Mouse (Mus musculus): ENCODE results near the gene Kansl2. TPM values are rescaled to one million over a fixed set of nuclear protein-coding genes. Genes with fewer than 3 reads are reported as not detected.
"Not testable (repeated sequence)": the region's sequence is repeated elsewhere in the genome, so short reads cannot be mapped to it uniquely, and the experiment has no call there.

Gene Kansl2
- polyA plus RNA-seq, 1 experiment: 60.7 TPM

- Histone ChIP-seq H3K27ac (ENCODE audit: insufficient read depth, low read length) (no peak overlapping the region), H3K4me3 (replicated peaks; ENCODE audit: insufficient read depth, low read depth, low read length) (no peak overlapping the region), H3K27me3 (ENCODE audit: control insufficient read depth, insufficient read depth, low read length) (no peaks in the 10 kb centered on the region), H3K4me1 (ENCODE audit: control insufficient read depth, insufficient read depth, low read length) (peaks cover 9% of the 10 kb centered on the region; the same call in 1 of the 2 replicates)
- WGBS: 91% methylated on average over 8 of the region's 8 CpGs
- TF ChIP-seq CTCF (IDR thresholded peaks at IDR 0.05; ENCODE audit: borderline replicate concordance, insufficient read depth, low read depth, low read length) (no peak), POLR2A (IDR thresholded peaks at IDR 0.05; ENCODE audit: borderline replicate concordance, insufficient read depth, low read length) (no peak)
- no peak for DNase-seq
These were observed 19.9 kb downstream of the Kansl2 start for GRCm38 (mm10) chr15:98514146-98514545.

- H3K27me3 ChIP-seq (ENCODE audit: control insufficient read depth, insufficient read depth, low read length); H3K4me1 ChIP-seq (ENCODE audit: control insufficient read depth, insufficient read depth, low read length); H3K27ac ChIP-seq (ENCODE audit: insufficient read depth, low read length); DNase-seq; H3K4me3 ChIP-seq (replicated peaks; ENCODE audit: insufficient read depth, low read depth, low read length): not testable (repeated sequence)
- WGBS: 61% methylated on average over 3 of the region's 3 CpGs
These were observed 20.4 kb downstream of the Kansl2 start for GRCm38 (mm10) chr15:98513676-98514075.

- TF ChIP-seq POLR2A (IDR thresholded peaks at IDR 0.05; ENCODE audit: borderline replicate concordance, insufficient read depth, low read length) (no peak), CTCF (IDR thresholded peaks at IDR 0.05; ENCODE audit: borderline replicate concordance, insufficient read depth, low read depth, low read length) (no peak)
- Histone ChIP-seq H3K4me3 (replicated peaks; ENCODE audit: insufficient read depth, low read depth, low read length) (peak overlapping the region; percentile 15), H3K4me1 (ENCODE audit: control insufficient read depth, insufficient read depth, low read length) (peaks cover 9% of the 10 kb centered on the region; the same call in 1 of the 2 replicates), H3K27me3 (ENCODE audit: control insufficient read depth, insufficient read depth, low read length) (no peaks in the 10 kb centered on the region), H3K27ac (ENCODE audit: insufficient read depth, low read length) (peak overlapping the region; percentile 56)
- WGBS: 6% methylated on average over 17 of the region's 17 CpGs
- peak; percentile 72 to 84 for DNase-seq
These were observed 21.2 kb downstream of the Kansl2 start for GRCm38 (mm10) chr15:98512799-98513321.

- DNase-seq: peak in 1 of 2 experiments; percentile 41
- peaks cover 9% of the 10 kb centered on the region; the same call in 1 of the 2 replicates for H3K4me1 ChIP-seq (ENCODE audit: control insufficient read depth, insufficient read depth, low read length)
- no peaks in the 10 kb centered on the region for H3K27me3 ChIP-seq (ENCODE audit: control insufficient read depth, insufficient read depth, low read length)
- H3K27ac ChIP-seq (ENCODE audit: insufficient read depth, low read length): no peak overlapping the region
- 60% methylated on average over 8 of the region's 8 CpGs for WGBS
- TF ChIP-seq CTCF (IDR thresholded peaks at IDR 0.05; ENCODE audit: borderline replicate concordance, insufficient read depth, low read depth, low read length): no peak
- no peak overlapping the region for H3K4me3 ChIP-seq (replicated peaks; ENCODE audit: insufficient read depth, low read depth, low read length)
These were observed 21.8 kb downstream of the Kansl2 start for GRCm38 (mm10) chr15:98512232-98512631.

- H3K27ac ChIP-seq (ENCODE audit: insufficient read depth, low read length): no peak overlapping the region
- H3K4me1 ChIP-seq (ENCODE audit: control insufficient read depth, insufficient read depth, low read length): peaks cover 9% of the 10 kb centered on the region; the same call in 1 of the 2 replicates
- WGBS: 76% methylated on average over 13 of the region's 13 CpGs
- TF ChIP-seq POLR2A (IDR thresholded peaks at IDR 0.05; ENCODE audit: borderline replicate concordance, insufficient read depth, low read length) (no peak), CTCF (IDR thresholded peaks at IDR 0.05; ENCODE audit: borderline replicate concordance, insufficient read depth, low read depth, low read length) (no peak)
- no peaks in the 10 kb centered on the region for H3K27me3 ChIP-seq (ENCODE audit: control insufficient read depth, insufficient read depth, low read length)
- H3K4me3 ChIP-seq (replicated peaks; ENCODE audit: insufficient read depth, low read depth, low read length): no peak overlapping the region
- no peak for DNase-seq
These were observed 22.6 kb downstream of the Kansl2 start for GRCm38 (mm10) chr15:98511386-98511928.

- peak overlapping the region; percentile 56 for H3K4me3 ChIP-seq (replicated peaks; ENCODE audit: insufficient read depth, low read depth, low read length)
- 35% methylated on average over 25 of the region's 25 CpGs for WGBS
- no peak overlapping the region for H3K27ac ChIP-seq (ENCODE audit: insufficient read depth, low read length)
- peaks cover 9% of the 10 kb centered on the region; the same call in 1 of the 2 replicates for H3K4me1 ChIP-seq (ENCODE audit: control insufficient read depth, insufficient read depth, low read length)
- TF ChIP-seq POLR2A (IDR thresholded peaks at IDR 0.05; ENCODE audit: borderline replicate concordance, insufficient read depth, low read length) (no peak), CTCF (IDR thresholded peaks at IDR 0.05; ENCODE audit: borderline replicate concordance, insufficient read depth, low read depth, low read length) (peak; percentile 82)
- no peaks in the 10 kb centered on the region for H3K27me3 ChIP-seq (ENCODE audit: control insufficient read depth, insufficient read depth, low read length)
- peak; percentile 66 to 80 for DNase-seq
These were observed 23.4 kb downstream of the Kansl2 start for GRCm38 (mm10) chr15:98510438-98511385.

GRCm38 (mm10) chr15:98509387-98509786 lies 24.7 kb downstream of the Kansl2 start:
- H3K27me3 ChIP-seq (ENCODE audit: control insufficient read depth, insufficient read depth, low read length): no peaks in the 10 kb centered on the region
- TF ChIP-seq POLR2A (IDR thresholded peaks at IDR 0.05; ENCODE audit: borderline replicate concordance, insufficient read depth, low read length) (no peak), CTCF (IDR thresholded peaks at IDR 0.05; ENCODE audit: borderline replicate concordance, insufficient read depth, low read depth, low read length) (no peak)
- peaks cover 9% of the 10 kb centered on the region; the same call in 1 of the 2 replicates for H3K4me1 ChIP-seq (ENCODE audit: control insufficient read depth, insufficient read depth, low read length)
- 53% methylated on average over 2 of the region's 2 CpGs for WGBS
- H3K4me3 ChIP-seq (replicated peaks; ENCODE audit: insufficient read depth, low read depth, low read length): no peak overlapping the region
- no peak for DNase-seq
- no peak overlapping the region for H3K27ac ChIP-seq (ENCODE audit: insufficient read depth, low read length)

All from cerebellum, adult 2 months (tissue).